Mouse (Mus musculus) left cerebral cortex, adult 8-10 months (tissue): Measurements from ENCODE around the gene Ndc1. TPM values are rescaled to one million over a fixed set of nuclear protein-coding genes. Genes with fewer than 3 reads are reported as not detected.
"Not testable (repeated sequence)": the region's sequence is repeated elsewhere in the genome, so short reads cannot be mapped to it uniquely, and the experiment has no call there.

Experiments used
- DNase-seq, 2 experiments: peaks; one replicate each; pipeline ENCODE4 v3.0.0; 2022; ENCODE audit warnings: low spot score in 2 of 2
- total RNA-seq, 4 experiments: library from RNA; stranded (reverse); gene quantifications; 2 replicates each; pipeline ENCODE4 v1.2.4; 2022

Ndc1 gene
- total RNA-seq, 4 experiments from 2014 or later = 9.1 to 12.8 (median 10.4) TPM

GRCm38 (mm10) chr4:107364190-107364639, 3.4 kb upstream of the Ndc1 start:
- DNase-seq = no peak

GRCm38 (mm10) chr4:107366408-107366807, 1.2 kb upstream of the Ndc1 start:
- not testable (repeated sequence) for DNase-seq

DNA sequence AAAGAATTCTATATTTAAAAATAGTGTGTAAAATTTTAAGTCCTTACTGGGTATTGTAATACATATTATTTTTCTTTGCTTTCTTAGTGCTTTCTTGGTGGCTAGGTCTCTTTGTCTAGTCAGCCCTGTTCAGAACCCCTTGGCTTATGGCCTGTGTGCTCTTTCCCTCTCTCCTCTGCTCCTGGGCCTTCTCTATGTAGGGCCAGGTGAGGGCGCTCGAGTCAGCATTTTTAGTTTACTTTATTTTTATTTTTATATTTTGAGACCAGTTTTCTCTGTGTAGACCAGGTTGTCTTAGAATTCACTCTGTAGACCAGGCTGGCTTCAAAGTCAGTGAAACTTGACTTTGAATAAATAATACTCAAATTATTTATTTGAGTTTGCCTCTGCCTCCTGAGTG, 4.7 kb downstream of the Ndc1 start:
- DNase-seq = no peak

- DNase-seq = no peak
Observed at GRCm38 (mm10) chr4:107374677-107375076, 7.1 kb downstream of the Ndc1 start.

- no peak for DNase-seq
Observed at GRCm38 (mm10) chr4:107378954-107379353, 11.4 kb downstream of the Ndc1 start.

DNA sequence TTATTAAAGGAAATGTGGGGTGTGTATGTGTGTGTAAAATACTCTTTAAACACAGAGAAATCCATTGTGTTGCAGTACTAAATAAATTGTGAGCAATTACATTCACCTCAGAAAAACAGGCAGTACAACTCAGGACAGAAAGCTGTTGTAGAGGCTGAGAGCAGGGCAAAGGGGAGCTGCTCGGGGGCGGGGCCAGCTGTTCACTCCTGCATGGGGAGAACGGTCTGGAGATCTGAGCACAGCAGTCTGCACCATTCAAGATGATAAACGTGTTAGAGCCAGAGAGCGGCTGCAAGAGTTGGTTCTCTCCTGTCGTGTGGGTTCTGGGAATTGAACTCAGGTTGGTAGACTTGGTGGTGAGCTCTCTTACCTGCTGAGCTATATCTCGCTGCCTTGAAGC, 13.3 kb downstream of the Ndc1 start:
- no peak for DNase-seq

GRCm38 (mm10) chr4:107387038-107387437, 19.5 kb downstream of the Ndc1 start:
- no peak for DNase-seq

DNA sequence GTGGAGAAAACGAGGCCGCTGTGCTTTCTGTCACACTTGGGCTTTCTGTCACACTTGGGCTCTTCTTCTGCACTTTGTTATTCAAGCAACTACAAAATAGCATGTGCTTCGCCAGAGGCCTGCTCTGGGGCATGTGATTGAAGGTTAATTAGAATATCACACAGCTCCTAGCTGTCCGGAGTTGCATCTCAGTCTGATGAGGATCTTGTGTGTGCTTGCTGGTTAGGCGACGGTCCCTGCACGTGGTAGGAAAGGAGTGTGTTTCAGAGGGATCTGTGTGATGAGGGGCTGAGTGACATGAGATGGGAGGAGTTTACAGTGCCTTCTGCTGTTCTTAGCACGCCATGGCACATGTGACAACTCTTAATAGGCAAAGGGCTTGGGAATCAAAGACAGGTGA, 19.9 kb downstream of the Ndc1 start:
- no peak for DNase-seq

DNA sequence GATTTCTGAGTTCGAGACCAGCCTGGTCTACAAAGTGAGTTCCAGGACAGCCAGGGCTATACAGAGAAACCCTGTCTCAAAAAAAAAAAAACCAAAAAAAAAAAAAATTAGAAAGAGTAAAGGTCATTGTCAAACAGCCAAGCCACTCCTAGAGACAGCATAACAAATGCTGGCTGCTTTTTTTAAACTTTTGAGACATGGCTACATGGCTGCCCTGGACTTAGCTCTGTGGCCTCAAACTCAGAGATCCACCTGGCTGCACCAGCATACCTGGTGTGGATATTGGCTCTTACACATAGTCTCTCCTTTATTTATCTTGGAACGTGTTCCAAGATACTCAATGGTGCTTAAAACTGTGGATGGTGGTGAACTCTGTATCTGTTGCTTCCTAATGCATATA, 20.7 kb downstream of the Ndc1 start:
- DNase-seq = no peak

GRCm38 (mm10) chr4:107389345-107389744, 21.8 kb downstream of the Ndc1 start:
- no peak for DNase-seq

DNA sequence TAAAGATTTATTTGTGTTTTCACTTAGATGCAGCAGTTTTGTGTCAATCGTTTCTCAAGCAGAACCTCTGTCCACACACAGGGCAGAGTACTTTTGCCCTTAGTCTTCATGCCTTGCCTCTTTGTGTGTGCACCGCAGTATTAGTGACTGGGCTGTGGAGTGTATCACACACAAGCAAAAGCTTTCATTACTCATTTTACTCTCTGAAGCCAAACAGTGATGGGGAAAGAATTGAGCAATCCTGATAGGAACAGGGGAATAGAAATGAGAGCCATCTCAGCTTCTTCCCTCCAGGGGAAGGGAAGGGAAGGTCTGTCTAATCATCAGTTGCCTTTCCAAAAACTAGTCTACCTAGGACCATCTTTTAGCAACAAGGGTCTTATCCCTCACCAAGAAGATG, 26.2 kb downstream of the Ndc1 start:
- DNase-seq = no peak

- DNase-seq = no peak
Observed at GRCm38 (mm10) chr4:107420202-107420601, 52.6 kb downstream of the Ndc1 start.

DNA sequence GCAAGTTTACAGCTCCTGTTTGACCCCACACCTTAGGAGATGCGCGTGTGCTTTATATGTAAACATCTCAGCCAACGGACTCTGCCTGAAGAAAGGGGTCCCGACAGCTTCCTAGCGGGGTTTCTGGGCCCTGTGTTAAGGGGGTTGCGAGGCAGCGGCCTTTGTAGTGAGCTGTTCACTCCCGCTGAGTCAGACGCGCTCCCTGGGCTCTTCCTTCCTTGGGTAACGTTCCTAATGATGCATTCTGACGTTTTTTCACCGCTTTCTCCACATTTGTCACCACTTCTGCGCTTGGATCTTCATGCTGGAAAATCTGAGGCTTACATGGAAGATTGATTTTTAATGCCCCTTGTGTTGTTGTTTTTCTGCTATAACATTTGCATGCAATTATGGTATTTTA, 54.1 kb downstream of the Ndc1 start:
- no peak for DNase-seq

DNA sequence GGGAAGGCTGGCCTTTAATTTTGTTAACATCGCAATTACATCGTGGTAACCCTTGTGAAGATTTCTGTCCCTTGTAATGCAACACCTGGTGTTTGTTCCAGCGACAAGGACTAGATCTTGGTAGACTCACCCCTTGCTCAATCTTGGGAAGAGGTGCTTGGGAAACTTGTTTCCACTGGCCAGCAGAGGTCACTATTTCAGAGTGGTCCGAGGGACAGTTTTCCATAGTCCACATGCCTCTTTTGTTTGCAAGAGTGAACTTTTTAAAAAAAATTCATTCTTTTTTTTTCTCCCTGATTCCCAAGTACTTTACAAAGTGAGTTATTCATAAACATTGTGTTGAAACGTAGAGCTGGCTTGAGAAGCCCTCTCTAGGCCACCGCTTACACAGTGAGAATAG, 54.6 kb downstream of the Ndc1 start:
- DNase-seq = no peak

- no peak for DNase-seq
Observed at GRCm38 (mm10) chr4:107425616-107426015, 58.0 kb downstream of the Ndc1 start.

DNA sequence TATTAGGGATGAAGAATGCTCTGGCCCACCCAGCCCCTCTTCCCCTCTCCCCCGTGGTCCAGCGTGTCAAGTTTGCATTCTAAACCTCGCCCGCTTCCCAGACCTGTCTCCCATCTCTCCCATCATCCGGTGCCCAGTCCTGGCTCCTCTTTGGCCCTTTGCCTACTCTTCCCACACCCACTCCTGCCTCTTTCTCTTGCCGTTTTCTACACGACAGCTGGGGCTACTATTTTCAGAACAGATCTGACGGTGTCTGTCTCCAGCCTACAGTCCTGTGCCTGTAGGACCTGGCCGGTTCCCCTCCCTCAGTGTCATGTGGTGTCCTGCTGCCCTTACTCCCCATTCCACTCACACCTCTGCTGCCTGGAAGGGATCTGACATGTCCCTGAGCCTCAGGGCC, 59.0 kb downstream of the Ndc1 start:
- DNase-seq = peak in 1 of 2 experiments; percentile 40

GRCm38 (mm10) chr4:107432717-107433116, 65.1 kb downstream of the Ndc1 start:
- peak; percentile 25 to 60 for DNase-seq

GRCm38 (mm10) chr4:107433998-107434355, 66.4 kb downstream of the Ndc1 start:
- DNase-seq = no peak

GRCm38 (mm10) chr4:107434356-107435237, 67.0 kb downstream of the Ndc1 start, which contains the start of gene Glis1:
TSS of gene Glis1 (plus strand) at chr4:107434591.
- peak; percentile 28 to 71 for DNase-seq

DNA sequence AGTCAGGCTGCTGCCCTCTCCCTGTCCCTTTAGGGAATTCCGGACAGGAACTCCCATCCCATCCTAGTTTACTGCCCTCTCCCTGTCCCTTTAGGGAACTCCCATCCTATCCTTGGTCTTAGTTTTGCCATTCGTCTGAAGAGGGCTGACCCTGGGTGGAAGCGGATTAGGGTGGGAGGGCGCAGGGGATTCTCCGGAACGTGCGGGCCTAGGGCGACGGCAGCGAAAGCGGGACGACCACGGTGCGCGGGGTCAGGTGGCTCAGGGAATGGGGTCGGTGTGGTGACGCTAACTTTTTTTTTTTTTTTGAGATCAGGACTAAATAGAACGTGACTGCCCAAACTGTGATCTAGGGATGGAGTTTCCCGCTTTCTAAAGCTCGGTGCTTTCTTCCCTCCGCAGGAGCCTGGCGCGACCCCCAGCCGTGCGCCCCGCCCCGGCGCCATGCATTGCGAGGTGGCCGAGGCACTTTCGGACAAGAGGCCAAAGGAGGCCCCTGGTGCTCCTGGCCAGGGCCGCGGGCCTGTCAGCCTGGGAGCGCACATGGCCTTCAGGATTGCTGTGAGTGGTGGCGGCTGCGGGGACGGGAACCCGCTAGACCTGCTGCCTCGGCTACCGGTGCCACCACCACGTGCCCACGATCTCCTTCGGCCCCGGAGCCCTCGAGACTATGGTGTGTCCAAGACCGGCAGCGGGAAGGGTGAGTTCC, 67.8 kb downstream of the Ndc1 start:
- DNase-seq = no peak

DNA sequence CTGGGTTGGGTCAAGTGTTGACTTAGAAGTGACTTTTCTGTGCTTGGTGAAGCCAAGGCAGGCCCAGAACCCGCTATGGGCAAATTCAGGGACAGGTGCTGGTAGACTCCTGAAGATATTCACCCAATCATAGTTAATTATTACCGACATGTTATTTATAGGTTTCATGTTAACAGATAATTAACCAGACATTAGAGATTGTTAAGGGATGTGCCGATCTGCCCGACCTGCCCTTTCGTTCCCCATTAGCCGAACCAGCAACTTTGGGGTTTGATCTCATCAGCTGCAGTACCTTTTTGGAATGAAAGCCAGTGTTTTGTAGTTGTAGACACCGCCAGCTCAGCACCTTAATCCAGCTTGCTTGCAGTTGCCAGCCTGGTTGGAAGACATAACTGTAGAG, 68.9 kb downstream of the Ndc1 start:
- no peak for DNase-seq

DNA sequence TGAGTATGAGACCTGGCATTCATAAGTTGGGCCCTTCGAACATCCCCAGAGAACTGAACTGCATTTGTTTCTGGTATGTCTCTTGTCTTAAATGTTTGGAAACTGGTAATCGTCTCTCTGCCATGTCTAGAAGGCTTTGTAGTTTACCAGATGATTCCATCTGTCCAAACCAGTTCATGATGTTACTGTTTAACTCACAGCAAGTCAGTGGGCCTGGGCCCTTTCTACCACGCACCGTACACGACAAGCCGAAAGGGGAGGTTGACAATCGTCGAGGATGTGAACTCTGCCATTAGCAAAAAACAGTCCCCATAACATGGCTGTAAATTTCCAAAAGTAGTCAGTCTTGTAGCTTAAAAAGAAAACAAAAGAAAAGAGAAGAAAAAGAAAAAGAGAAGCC, 71.2 kb downstream of the Ndc1 start:
- no peak for DNase-seq

- DNase-seq = no peak
Observed at GRCm38 (mm10) chr4:107440306-107440705, 72.7 kb downstream of the Ndc1 start.
